In genomic region chr6:90360922-90361614, GRCm38 (mm10) we compare ENCODE assay signal across 20 mouse cellular contexts. TPM values are rescaled to one million over a fixed set of nuclear protein-coding genes. Genes with fewer than 3 reads are reported as not detected.
A peak's percentile ranks its signal among the peaks of the same experiment; 100 is the strongest.
DNase-seq lines count a peak whose midpoint lies in the region; ATAC-seq and TF ChIP-seq lines count a peak whose summit lies in the region.
"Had no signal": no experiment of that assay in that cellular context is flagged by ENCODE, and none has a peak within 500 bp of the region (broad histone marks: within the 10 kb centered on the region; RNA-seq: fewer than 3 reads in every experiment).

No protein-coding gene starts in this region.

- H3K4me2 ChIP-seq in limb, embryonic 15.5 days, result no peak overlapping the region

- TF ChIP-seq POLR2A in heart, adult 2 months (IDR thresholded peaks at IDR 0.05; ENCODE audit: insufficient read depth, low read depth, low read length), result no peak

- WGBS in heart, adult 2 months, result 82% methylated on average over 6 of the region's 6 CpGs
- WGBS in embryonic facial prominence, embryonic 10.5 days, result 85% methylated on average over 6 of the region's 6 CpGs
- WGBS in limb, embryonic 15.5 days, result 83% methylated on average over 6 of the region's 6 CpGs

- no peak overlapping the region for H3K4me3 ChIP-seq in heart, adult 2 months
- H3K4me3 ChIP-seq in embryonic facial prominence, embryonic 10.5 days, result no peak overlapping the region
- no peak overlapping the region for H3K4me3 ChIP-seq in limb, embryonic 15.5 days
- H3K4me3 ChIP-seq: heart, embryonic 10.5 days had no signal

- intact Hi-C loops in heart, adult 2 months (cut with DNase I), result no loop called here
- intact Hi-C loops in heart, postnatal 36 days (cut with DNase I), result no loop called here

- no peaks in the 10 kb centered on the region for H3K27me3 ChIP-seq in heart, adult 2 months (ENCODE audit: control insufficient read depth, insufficient read depth, low read length)
- no peaks in the 10 kb centered on the region; the same call in 1 of the 2 replicates for H3K27me3 ChIP-seq in embryonic facial prominence, embryonic 10.5 days (replicated peaks; ENCODE audit: low read depth, poor library complexity, severe bottlenecking)
- no peaks in the 10 kb centered on the region for H3K27me3 ChIP-seq in limb, embryonic 15.5 days
- H3K27me3 ChIP-seq: Patski had no signal

- no peak for DNase-seq in heart, adult 2 months
- DNase-seq in heart, postnatal 36 days, result no peak
- DNase-seq in ES-CJ7 (ENCODE audit: low read depth, low spot score) (peak; percentile 41), liver (no peak)
- DNase-seq in embryonic facial prominence, embryonic 10.5 days (ENCODE audit: low spot score), result no peak
- no peak for DNase-seq in thymus, postnatal 0 days (ENCODE audit: low spot score)
- DNase-seq: B cell, adult 2 months; forebrain, postnatal 0 days; thymus, postnatal 4 days had no signal

- ATAC-seq in limb, embryonic 15.5 days (ENCODE audit: insufficient number of reproducible peaks, low FRiP score, low TSS enrichment, low read depth), result no peak
- ATAC-seq in megakaryocyte progenitor cell, adult 5-6 weeks (replicated peaks; ENCODE audit: poor library complexity), result no peak

- H3K79me2 ChIP-seq in heart, adult 2 months (replicated peaks; ENCODE audit: control insufficient read depth, insufficient read depth, low read length), result no peaks in the 10 kb centered on the region

- H3K9ac ChIP-seq in heart, adult 2 months (ENCODE audit: low read depth, low read length), result no peak overlapping the region
- no peak overlapping the region for H3K9ac ChIP-seq in limb, embryonic 15.5 days
- H3K9ac ChIP-seq: forebrain, postnatal 0 days had no signal

- peaks cover 4% of the 10 kb centered on the region for H3K4me1 ChIP-seq in heart, adult 2 months (ENCODE audit: control insufficient read depth, insufficient read depth, low read length)
- peaks cover 17% of the 10 kb centered on the region for H3K4me1 ChIP-seq in embryonic facial prominence, embryonic 10.5 days
- peaks cover 34% of the 10 kb centered on the region for H3K4me1 ChIP-seq in limb, embryonic 15.5 days

- no peak for TF ChIP-seq EP300 in heart, adult 2 months (IDR thresholded peaks at IDR 0.05; ENCODE audit: insufficient read depth, low read depth, low read length)

- peak overlapping the region; percentile 67 for H3K27ac ChIP-seq in heart, adult 2 months
- H3K27ac ChIP-seq in embryonic facial prominence, embryonic 10.5 days (replicated peaks), result peak overlapping the region; percentile 20; the same call in 1 of the 2 replicates
- peak overlapping the region; percentile 89 for H3K27ac ChIP-seq in limb, embryonic 15.5 days
- H3K27ac ChIP-seq: heart, embryonic 10.5 days had no signal

- H3K9me3 ChIP-seq in embryonic facial prominence, embryonic 10.5 days, result no peaks in the 10 kb centered on the region
- H3K9me3 ChIP-seq in limb, embryonic 15.5 days, result no peaks in the 10 kb centered on the region
- H3K9me3 ChIP-seq: heart, embryonic 10.5 days had no signal

- no peak for TF ChIP-seq CTCF in heart, adult 2 months (IDR thresholded peaks at IDR 0.05)

- no peaks in the 10 kb centered on the region for H3K36me3 ChIP-seq in heart, adult 2 months (ENCODE audit: control insufficient read depth, insufficient read depth, low read length)
- no peaks in the 10 kb centered on the region for H3K36me3 ChIP-seq in embryonic facial prominence, embryonic 10.5 days (replicated peaks)
- H3K36me3 ChIP-seq in limb, embryonic 15.5 days, result no peaks in the 10 kb centered on the region
- H3K36me3 ChIP-seq: heart, embryonic 10.5 days had no signal

RNA-seq across cellular contexts. Expression of gene Zxdc, which starts 8.2 kb away (rescaled TPM):
- 10 to 100 TPM; 12.6 to 14.6 TPM for total RNA-seq in heart, adult 2 months (2021)
- polyA plus RNA-seq in heart, adult 2 months (2012; rRNA removed), result 8.4 and 10.8 TPM in 2 replicates
- 10 to 100 TPM; 14.4 to 14.6 TPM for total RNA-seq in heart, postnatal 36 days (2021)
- 6.0 and 7.2 TPM in 2 replicates for polyA plus RNA-seq in embryonic facial prominence, embryonic 10.5 days (2016; fragmentation: Nextera tagmentation; extraction: Ambion mirVana)
- 6.7 and 8.9 TPM in 2 replicates for polyA plus RNA-seq in limb, embryonic 15.5 days (2015; fragmentation: Nextera tagmentation; extraction: Ambion mirVana)
- 11.1 and 11.8 TPM in 2 replicates for total RNA-seq in megakaryocyte progenitor cell, adult 5-6 weeks (2015)
- 8.7 and 9.6 TPM in 2 replicates for total RNA-seq in megakaryocyte progenitor cell, adult 5-6 weeks (2017)
- polyA plus RNA-seq in thymus, postnatal 0 days (2015; fragmentation: Nextera tagmentation; extraction: Ambion mirVana), result 7.2 and 8.1 TPM in 2 replicates

RNA-seq across cellular contexts. Expression of gene Uroc1, which starts 28.0 kb away (rescaled TPM):
- not detected for total RNA-seq in heart, adult 2 months (2021)
- 0.12 TPM in 1 of 2 replicates, not detected in the other for polyA plus RNA-seq in heart, adult 2 months (2012; rRNA removed)
- not detected for total RNA-seq in heart, postnatal 36 days (2021)
- 0.04 TPM in 1 of 2 replicates, not detected in the other for polyA plus RNA-seq in embryonic facial prominence, embryonic 10.5 days (2016; fragmentation: Nextera tagmentation; extraction: Ambion mirVana)
- polyA plus RNA-seq in limb, embryonic 15.5 days (2015; fragmentation: Nextera tagmentation; extraction: Ambion mirVana), result 0.36 and 0.37 TPM in 2 replicates
- total RNA-seq in megakaryocyte progenitor cell, adult 5-6 weeks (2015), result not detected in 2 replicates
- not detected in 2 replicates for total RNA-seq in megakaryocyte progenitor cell, adult 5-6 weeks (2017)
- polyA plus RNA-seq in thymus, postnatal 0 days (2015; fragmentation: Nextera tagmentation; extraction: Ambion mirVana), result 0.05 TPM in 1 of 2 replicates, not detected in the other
- total RNA-seq: forebrain, postnatal 0 days; heart, postnatal 25 days; left cerebral cortex, adult 18-20 months had no signal
- polyA plus RNA-seq: forebrain, postnatal 0 days; neural tube, embryonic 11.5 days; testis, adult 2 months had no signal

RNA-seq across cellular contexts. Expression of gene Chst13, which starts 36.1 kb away (rescaled TPM):
- total RNA-seq in heart, adult 2 months (2021), result not detected
- 0.12 TPM in 1 of 2 replicates, not detected in the other for polyA plus RNA-seq in heart, adult 2 months (2012; rRNA removed)
- not detected for total RNA-seq in heart, postnatal 36 days (2021)
- 0.09 and 0.11 TPM in 2 replicates for polyA plus RNA-seq in embryonic facial prominence, embryonic 10.5 days (2016; fragmentation: Nextera tagmentation; extraction: Ambion mirVana)
- 1.1 and 1.9 TPM in 2 replicates for polyA plus RNA-seq in limb, embryonic 15.5 days (2015; fragmentation: Nextera tagmentation; extraction: Ambion mirVana)
- 17.3 and 20.7 TPM in 2 replicates for total RNA-seq in megakaryocyte progenitor cell, adult 5-6 weeks (2015)
- 10.9 and 11.3 TPM in 2 replicates for total RNA-seq in megakaryocyte progenitor cell, adult 5-6 weeks (2017)
- polyA plus RNA-seq in thymus, postnatal 0 days (2015; fragmentation: Nextera tagmentation; extraction: Ambion mirVana), result 0.13 TPM in 1 of 2 replicates, not detected in the other
- total RNA-seq: adrenal gland, adult 18-20 months; forebrain, postnatal 0 days; gastrocnemius, adult 18-20 months; heart, postnatal 25 days; left cerebral cortex, adult 18-20 months had no signal
- polyA plus RNA-seq: forebrain, postnatal 0 days; limb, embryonic 11.5 days; neural tube, embryonic 11.5 days had no signal

Comparison
In these comparisons a context has a peak if more than half of its experiments do, and no peak if none do; other contexts are left out.
1. H3K27ac ChIP-seq: peak in every context shown above with its lines; median percentile 89 in limb, embryonic 15.5 days; 67 in heart, adult 2 months; 20 in embryonic facial prominence, embryonic 10.5 days.